Mouse (Mus musculus): ENCODE measurements around the gene Fbxo28. TPM values are rescaled to one million over a fixed set of nuclear protein-coding genes. Genes with fewer than 3 reads are reported as not detected.
A peak's percentile ranks its signal among the peaks of the same experiment; 100 is the strongest.

The Fbxo28 gene
- 19.2 and 22.3 TPM in 2 replicates for polyA plus RNA-seq (2015; fragmentation: Nextera tagmentation; extraction: Ambion mirVana)

DNA sequence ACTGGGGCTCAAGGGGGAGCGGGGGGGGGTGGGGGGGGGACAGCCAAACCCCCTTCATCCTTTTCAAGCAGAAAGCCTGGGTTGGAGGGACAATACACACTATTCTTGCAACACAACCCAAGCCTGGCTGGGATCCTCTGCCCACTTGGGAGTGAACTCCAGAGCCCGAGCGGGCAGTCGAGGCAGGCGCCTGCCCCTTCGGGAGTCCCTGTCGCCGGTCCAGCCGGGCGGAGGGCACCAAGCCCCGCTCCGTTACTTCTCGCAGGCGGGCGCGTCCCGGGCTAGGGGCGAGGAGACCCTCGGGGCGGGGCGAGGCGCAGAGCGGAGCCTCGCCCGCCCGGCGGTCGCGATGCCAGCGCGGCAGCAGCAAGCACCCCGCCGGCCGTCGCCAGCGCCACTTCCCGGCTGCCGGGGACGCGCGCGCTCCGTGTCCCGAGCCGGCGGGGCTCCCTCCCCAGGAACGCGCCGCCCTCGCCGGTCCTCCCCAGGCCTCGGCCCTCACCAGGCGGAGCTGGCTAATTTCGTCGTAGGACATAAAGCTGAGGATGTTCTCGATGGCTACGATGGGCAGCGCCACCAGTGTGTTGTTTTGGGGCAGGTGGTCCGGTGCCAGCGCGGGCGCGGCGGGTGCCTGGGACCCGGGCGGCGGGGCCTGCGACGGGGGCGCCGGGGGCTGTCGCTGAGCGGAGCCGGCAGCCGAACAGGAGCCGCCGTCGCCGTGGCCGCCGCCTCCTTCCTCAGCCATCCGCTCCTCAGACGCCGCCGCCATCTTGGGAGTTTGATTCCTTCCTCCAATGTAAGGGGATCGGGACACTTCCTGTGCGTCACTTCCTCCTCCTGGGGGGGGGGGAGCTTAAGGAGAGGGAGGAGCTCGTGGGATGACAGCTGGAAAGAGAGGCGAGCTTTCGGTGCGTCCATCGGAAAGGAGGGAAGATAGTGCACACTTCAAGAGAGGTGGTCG, at the start of gene Fbxo28:
Gene Fbxo28 (minus strand): TSS at position 809 of the 961 bp plus-strand sequence.
- Histone ChIP-seq H3K36me3 (peaks cover 5% of the 10 kb centered on the region; the same call in 1 of the 2 replicates), H3K9me3 (no peaks in the 10 kb centered on the region), H3K27me3 (no peaks in the 10 kb centered on the region), H3K4me2 (peak within 1 kb of the TSS; percentile 79), H3K4me1 (peaks cover 14% of the 10 kb centered on the region), H3K27ac (peak within 1 kb of the TSS; percentile 73), H3K9ac (peak within 1 kb of the TSS; percentile 96), H3K4me3 (peak within 1 kb of the TSS; percentile 92)
- WGBS: under 1% methylated on average over 93 of the region's 93 CpGs
- peak; percentile 96 for ATAC-seq (ENCODE audit: borderline replicate concordance, extremely low read depth, low FRiP score, low TSS enrichment)

DNA sequence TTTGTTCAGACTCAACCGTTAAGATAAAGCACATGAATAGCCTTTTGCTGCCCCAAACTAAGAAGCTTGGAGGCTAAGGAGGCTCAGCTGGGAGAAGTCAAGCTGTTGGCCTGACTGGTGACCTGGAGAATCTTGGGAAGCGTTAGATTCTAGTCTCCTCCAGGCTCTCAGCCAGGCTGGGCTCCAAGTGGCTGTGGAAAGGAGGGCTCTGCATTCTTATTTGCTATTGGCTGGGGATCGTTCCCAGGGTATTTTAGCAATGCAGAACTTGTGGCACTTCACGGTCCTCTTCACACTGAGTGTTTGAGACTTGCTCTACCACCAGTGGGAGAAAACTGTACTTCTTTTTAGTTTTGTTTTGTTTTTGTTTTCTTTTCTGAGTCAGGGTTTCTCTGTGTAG, 47.3 kb upstream of the Fbxo28 start:
- Histone ChIP-seq H3K36me3 (no peaks in the 10 kb centered on the region), H3K9me3 (no peaks in the 10 kb centered on the region), H3K4me1 (peaks cover 12% of the 10 kb centered on the region), H3K27me3 (no peaks in the 10 kb centered on the region), H3K9ac (no peak overlapping the region), H3K27ac (peak overlapping the region; percentile 70), H3K4me2 (no peak overlapping the region), H3K4me3 (no peak overlapping the region)
- ATAC-seq (ENCODE audit: borderline replicate concordance, extremely low read depth, low FRiP score, low TSS enrichment): peak; percentile 76; the same call in 1 of the 2 replicates
- WGBS: 21% methylated on average over 4 of the region's 4 CpGs

DNA sequence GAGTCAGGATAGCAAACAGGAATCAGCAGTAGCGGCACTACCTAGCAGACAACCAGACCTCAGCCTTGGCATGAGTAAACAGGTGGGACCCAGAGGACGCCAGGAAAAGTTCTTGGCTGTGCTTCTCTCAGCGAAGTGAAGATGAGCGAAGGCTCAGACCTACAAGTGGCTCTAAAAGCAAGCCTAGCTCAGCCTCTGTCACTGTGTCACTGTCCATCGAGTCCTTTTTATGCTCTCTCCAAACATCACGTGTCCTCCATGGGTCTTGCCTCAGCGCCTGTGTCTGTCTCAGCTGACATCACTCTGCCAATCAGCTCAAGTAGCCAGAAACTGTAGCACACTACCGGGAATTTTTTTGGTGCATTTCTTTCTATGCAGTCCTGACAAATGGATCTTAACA, 45.0 kb upstream of the Fbxo28 start:
- 88% methylated on average over 8 of the region's 8 CpGs for WGBS
- no peak for ATAC-seq (ENCODE audit: borderline replicate concordance, extremely low read depth, low FRiP score, low TSS enrichment)
- no peaks in the 10 kb centered on the region for H3K36me3 ChIP-seq
- peaks cover 12% of the 10 kb centered on the region for H3K4me1 ChIP-seq
- H3K4me3 ChIP-seq: no peak overlapping the region
- H3K9ac ChIP-seq: no peak overlapping the region
- H3K9me3 ChIP-seq: no peaks in the 10 kb centered on the region
- H3K27me3 ChIP-seq: no peaks in the 10 kb centered on the region
- H3K27ac ChIP-seq: no peak overlapping the region
- no peak overlapping the region for H3K4me2 ChIP-seq

DNA sequence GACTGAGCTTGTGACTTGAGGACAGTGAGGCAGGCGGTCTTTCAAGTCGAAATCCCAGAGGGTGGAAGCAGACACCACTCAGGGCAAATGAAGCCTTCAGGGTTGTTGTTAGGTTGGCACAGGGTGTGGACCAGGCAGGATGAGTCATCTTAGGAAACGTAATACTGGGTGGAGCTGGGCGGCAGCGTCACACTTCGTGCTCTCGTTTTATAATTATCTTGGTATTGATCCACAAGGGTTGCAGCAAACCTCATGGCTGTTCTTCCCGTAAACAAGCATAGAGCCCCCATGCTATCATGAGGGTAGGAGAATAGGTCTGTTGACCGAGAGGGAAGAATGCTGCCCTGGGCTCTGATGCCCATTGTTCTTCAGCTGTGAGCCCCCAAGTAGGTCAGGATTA, 41.7 kb upstream of the Fbxo28 start:
- no peak for ATAC-seq (ENCODE audit: borderline replicate concordance, extremely low read depth, low FRiP score, low TSS enrichment)
- H3K27me3 ChIP-seq: no peaks in the 10 kb centered on the region
- H3K27ac ChIP-seq: no peak overlapping the region
- H3K4me1 ChIP-seq: no peaks in the 10 kb centered on the region
- no peaks in the 10 kb centered on the region for H3K9me3 ChIP-seq
- 59% methylated on average over 9 of the region's 9 CpGs for WGBS
- H3K4me2 ChIP-seq: no peak overlapping the region
- no peak overlapping the region for H3K9ac ChIP-seq
- H3K4me3 ChIP-seq: no peak overlapping the region
- no peaks in the 10 kb centered on the region for H3K36me3 ChIP-seq

DNA sequence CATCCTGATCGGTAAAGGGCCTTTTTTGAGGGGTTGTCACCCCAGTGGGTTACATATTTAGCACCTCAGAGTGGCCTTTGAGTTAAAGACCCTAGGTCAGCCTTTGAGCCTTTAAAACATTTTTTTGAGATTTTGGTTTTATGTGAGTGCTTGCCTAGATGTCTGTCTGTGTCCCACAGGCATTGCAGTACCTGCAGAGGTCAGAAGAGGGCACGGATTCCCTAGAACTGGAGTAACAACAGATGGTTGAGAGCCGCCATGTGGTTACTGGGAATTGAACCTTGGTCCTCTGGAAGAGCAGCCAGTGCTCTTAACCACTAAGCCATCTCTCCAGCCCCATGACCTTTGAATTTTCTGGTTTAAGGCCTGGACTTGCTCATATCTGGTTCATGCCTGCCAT, 39.9 kb upstream of the Fbxo28 start:
- H3K36me3 ChIP-seq: no peaks in the 10 kb centered on the region
- H3K9ac ChIP-seq: no peak overlapping the region
- no peaks in the 10 kb centered on the region for H3K27me3 ChIP-seq
- H3K4me3 ChIP-seq: no peak overlapping the region
- WGBS: 69% methylated on average over 3 of the region's 3 CpGs
- H3K4me2 ChIP-seq: no peak overlapping the region
- no peaks in the 10 kb centered on the region for H3K9me3 ChIP-seq
- no peaks in the 10 kb centered on the region for H3K4me1 ChIP-seq
- H3K27ac ChIP-seq: no peak overlapping the region
- ATAC-seq (ENCODE audit: borderline replicate concordance, extremely low read depth, low FRiP score, low TSS enrichment): no peak

DNA sequence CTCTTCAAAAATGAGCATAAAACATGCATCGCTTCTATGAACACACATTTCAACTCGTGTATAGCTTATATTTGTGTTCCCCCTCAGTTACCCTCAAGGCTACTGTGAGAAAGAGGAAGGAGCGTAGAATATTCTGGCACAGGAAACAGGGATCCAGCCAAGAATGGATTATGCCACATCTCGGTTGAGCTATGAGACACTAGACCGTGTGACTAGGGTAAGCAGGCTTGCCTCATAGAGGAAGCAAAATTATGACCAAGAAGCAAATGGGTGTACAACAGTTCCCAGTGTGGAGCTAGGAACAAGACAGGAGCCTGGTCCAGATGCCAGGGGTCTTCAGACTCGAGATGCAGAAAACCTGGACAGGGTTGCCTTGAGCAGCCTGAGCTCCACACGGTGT, 39.3 kb upstream of the Fbxo28 start:
- no peak for ATAC-seq (ENCODE audit: borderline replicate concordance, extremely low read depth, low FRiP score, low TSS enrichment)
- no peaks in the 10 kb centered on the region for H3K36me3 ChIP-seq
- no peaks in the 10 kb centered on the region for H3K9me3 ChIP-seq
- no peak overlapping the region for H3K4me3 ChIP-seq
- H3K9ac ChIP-seq: no peak overlapping the region
- 72% methylated on average over 7 of the region's 7 CpGs for WGBS
- no peaks in the 10 kb centered on the region for H3K4me1 ChIP-seq
- H3K4me2 ChIP-seq: no peak overlapping the region
- no peak overlapping the region for H3K27ac ChIP-seq
- H3K27me3 ChIP-seq: 0 out of 2 replicates have a peak, but pooled peaks cover 4% of the 10 kb centered on the region

DNA sequence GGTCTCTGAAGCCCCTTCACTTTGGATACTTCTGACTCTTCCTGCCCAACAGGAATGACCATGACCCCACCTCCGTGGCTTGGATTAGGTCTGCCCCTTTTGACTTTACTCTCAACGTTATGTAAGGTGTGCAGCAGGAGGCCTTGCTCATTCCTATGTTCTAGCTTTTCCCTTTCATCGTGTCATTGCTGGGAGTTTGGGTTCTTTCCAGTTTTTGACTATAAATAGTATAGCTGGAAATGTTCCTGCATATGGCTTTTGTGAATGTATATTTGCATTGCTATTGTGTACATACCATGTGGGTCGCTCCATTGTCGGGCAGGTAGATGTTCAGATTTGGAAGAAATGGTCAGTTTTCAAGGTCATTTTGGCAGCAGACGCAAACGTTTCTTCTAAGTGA, 37.4 kb upstream of the Fbxo28 start:
- Histone ChIP-seq H3K4me1 (no peaks in the 10 kb centered on the region), H3K27me3 (0 out of 2 replicates have a peak, but pooled peaks cover 6% of the 10 kb centered on the region), H3K9me3 (no peaks in the 10 kb centered on the region), H3K4me2 (no peak overlapping the region), H3K36me3 (no peaks in the 10 kb centered on the region), H3K9ac (no peak overlapping the region), H3K27ac (no peak overlapping the region), H3K4me3 (no peak overlapping the region)
- ATAC-seq (ENCODE audit: borderline replicate concordance, extremely low read depth, low FRiP score, low TSS enrichment): no peak
- 64% methylated on average over 7 of the region's 7 CpGs for WGBS

DNA sequence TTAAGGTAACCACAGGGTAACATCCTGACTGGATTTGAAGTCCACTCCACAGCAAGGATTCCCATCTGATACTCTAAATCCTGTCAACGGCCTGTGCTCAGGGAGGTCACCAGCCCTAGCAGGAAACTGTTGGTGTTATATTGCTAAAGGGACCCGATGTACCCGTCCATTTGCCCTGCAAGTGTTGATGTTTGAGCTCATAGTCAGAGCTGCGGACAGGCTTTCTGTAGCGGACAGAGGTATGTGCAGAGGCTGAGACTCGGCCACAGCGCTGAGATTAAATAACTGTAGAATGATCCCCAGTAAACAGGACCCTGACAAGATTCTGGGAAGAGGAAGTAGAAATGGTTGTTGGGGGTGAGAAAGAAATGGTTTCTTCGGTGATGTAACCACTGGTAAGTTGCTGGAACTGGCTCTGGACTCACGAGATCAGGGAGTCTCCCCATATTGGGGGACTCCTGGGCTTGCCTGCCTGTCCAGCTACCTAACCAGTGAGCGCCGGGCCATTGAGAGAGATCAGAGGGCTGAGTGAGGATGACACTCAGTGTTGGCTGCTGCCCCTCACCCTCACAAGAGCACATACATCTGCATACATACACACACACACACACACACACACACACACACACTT, 36.9 kb upstream of the Fbxo28 start:
- WGBS: 57% methylated on average over 11 of the region's 11 CpGs
- Histone ChIP-seq H3K9me3 (no peaks in the 10 kb centered on the region), H3K27me3 (0 out of 2 replicates have a peak, but pooled peaks cover 6% of the 10 kb centered on the region), H3K9ac (no peak overlapping the region), H3K27ac (no peak overlapping the region), H3K4me2 (no peak overlapping the region), H3K4me1 (no peaks in the 10 kb centered on the region), H3K36me3 (no peaks in the 10 kb centered on the region), H3K4me3 (no peak overlapping the region)
- ATAC-seq (ENCODE audit: borderline replicate concordance, extremely low read depth, low FRiP score, low TSS enrichment): no peak

DNA sequence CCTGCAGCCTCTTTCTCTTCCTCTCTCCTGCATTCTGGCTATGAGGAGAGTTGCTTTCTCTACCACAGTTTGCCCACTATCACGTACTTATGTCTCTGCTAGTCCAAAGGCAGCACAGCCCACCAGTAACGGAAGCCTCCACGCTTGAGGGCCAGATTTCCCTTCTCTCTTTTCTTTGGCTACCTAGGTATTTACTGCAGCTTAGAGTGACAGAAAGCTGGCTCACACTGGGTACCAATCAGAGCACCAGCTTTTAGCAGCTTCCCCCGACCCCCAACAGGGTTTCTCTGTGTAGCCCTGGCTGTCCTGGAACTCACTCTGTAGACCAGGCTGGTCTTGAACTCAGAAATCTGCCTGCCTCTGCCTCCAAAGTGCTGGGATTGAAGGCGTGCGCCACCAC, 36.1 kb upstream of the Fbxo28 start:
- H3K27ac ChIP-seq: no peak overlapping the region
- no peak overlapping the region for H3K4me3 ChIP-seq
- ATAC-seq (ENCODE audit: borderline replicate concordance, extremely low read depth, low FRiP score, low TSS enrichment): no peak
- no peak overlapping the region for H3K4me2 ChIP-seq
- H3K36me3 ChIP-seq: no peaks in the 10 kb centered on the region
- H3K9me3 ChIP-seq: no peaks in the 10 kb centered on the region
- no peaks in the 10 kb centered on the region for H3K4me1 ChIP-seq
- WGBS: 81% methylated on average over 6 of the region's 6 CpGs
- no peak overlapping the region for H3K9ac ChIP-seq
- H3K27me3 ChIP-seq: 0 out of 2 replicates have a peak, but pooled peaks cover 6% of the 10 kb centered on the region

DNA sequence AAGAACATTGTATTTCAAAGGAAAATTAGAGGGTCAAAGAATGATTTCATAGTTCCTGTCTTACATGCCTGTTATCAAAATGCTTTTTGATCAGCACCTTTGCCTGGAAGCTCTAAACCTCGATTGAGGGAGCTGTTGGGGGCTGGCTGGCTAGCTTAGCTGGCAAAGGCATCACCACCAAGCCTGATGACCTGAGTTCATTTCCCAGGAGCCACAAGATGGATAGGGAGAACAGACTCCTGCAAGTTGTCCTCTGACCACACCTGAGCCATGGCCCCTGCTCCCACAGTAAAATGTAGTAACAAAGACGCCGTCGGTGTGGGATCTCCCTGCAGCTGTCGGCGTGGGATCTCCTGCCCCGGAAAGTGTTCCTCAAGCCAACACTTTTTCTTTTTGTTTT, 35.4 kb upstream of the Fbxo28 start:
- 93% methylated on average over 7 of the region's 7 CpGs for WGBS
- Histone ChIP-seq H3K4me3 (no peak overlapping the region), H3K4me1 (no peaks in the 10 kb centered on the region), H3K9me3 (no peaks in the 10 kb centered on the region), H3K36me3 (no peaks in the 10 kb centered on the region), H3K4me2 (no peak overlapping the region), H3K27ac (no peak overlapping the region), H3K9ac (no peak overlapping the region), H3K27me3 (0 out of 2 replicates have a peak, but pooled peaks cover 6% of the 10 kb centered on the region)
- no peak for ATAC-seq (ENCODE audit: borderline replicate concordance, extremely low read depth, low FRiP score, low TSS enrichment)

DNA sequence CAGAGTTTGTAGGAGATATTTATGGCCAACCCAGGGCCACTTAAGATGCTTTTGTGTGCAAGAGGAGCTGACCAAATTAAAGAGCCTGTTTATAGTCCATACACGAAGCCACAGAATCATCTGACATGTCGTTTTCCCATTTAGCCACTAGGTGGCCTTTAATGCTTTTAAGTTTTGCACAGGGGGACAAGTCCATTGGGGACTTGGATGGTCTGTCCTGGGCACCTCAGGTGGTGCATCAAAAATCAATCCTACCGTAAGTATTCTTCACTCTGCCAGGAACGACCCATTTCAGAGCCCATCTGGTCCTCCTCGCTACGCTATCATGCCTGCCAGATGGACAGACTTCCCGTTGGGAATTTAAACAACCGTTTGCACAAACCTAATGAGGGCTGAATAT, 34.8 kb upstream of the Fbxo28 start:
- no peak overlapping the region for H3K4me2 ChIP-seq
- 0 out of 2 replicates have a peak, but pooled peaks have one; percentile 42 for ATAC-seq (ENCODE audit: borderline replicate concordance, extremely low read depth, low FRiP score, low TSS enrichment)
- no peak overlapping the region for H3K27ac ChIP-seq
- WGBS: 24% methylated on average over 8 of the region's 8 CpGs
- no peak overlapping the region for H3K9ac ChIP-seq
- H3K4me3 ChIP-seq: no peak overlapping the region
- H3K27me3 ChIP-seq: 0 out of 2 replicates have a peak, but pooled peaks cover 6% of the 10 kb centered on the region
- H3K4me1 ChIP-seq: no peaks in the 10 kb centered on the region
- H3K36me3 ChIP-seq: no peaks in the 10 kb centered on the region
- no peaks in the 10 kb centered on the region for H3K9me3 ChIP-seq

DNA sequence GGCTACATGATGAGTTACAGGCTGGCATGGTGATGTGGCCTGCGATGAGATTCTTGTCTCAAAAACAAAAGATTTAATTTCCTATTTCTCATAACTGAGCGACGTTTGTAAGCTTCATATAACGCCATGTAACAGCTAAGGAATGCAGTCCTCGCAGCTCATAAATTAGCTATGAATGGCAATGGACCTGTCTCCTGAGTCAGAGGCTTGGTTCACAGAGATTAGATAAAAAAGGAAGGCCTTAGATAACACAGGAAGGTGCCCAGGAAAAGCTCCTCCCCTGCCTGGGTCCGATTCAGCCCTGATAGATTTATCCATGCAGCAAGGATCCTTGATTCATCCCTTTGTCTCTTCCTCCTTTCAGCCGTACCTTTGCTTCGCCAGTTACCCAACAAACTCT, 30.5 kb upstream of the Fbxo28 start:
- H3K4me1 ChIP-seq: no peaks in the 10 kb centered on the region
- 43% methylated on average over 8 of the region's 8 CpGs for WGBS
- H3K27me3 ChIP-seq: 0 out of 2 replicates have a peak, but pooled peaks cover 6% of the 10 kb centered on the region
- H3K4me2 ChIP-seq: no peak overlapping the region
- H3K9me3 ChIP-seq: no peaks in the 10 kb centered on the region
- no peak overlapping the region for H3K9ac ChIP-seq
- no peaks in the 10 kb centered on the region for H3K36me3 ChIP-seq
- H3K4me3 ChIP-seq: no peak overlapping the region
- H3K27ac ChIP-seq: no peak overlapping the region
- no peak for ATAC-seq (ENCODE audit: borderline replicate concordance, extremely low read depth, low FRiP score, low TSS enrichment)
